Mouse (Mus musculus) mouse embryonic stem cell (cell line): ENCODE measurements around the gene Dcxr.
"Not testable (repeated sequence)": the region's sequence is repeated elsewhere in the genome, so short reads cannot be mapped to it uniquely, and the experiment has no call there.

Experiments used
- in situ Hi-C, 2 experiments: fragments of 300-500 bp; cut with MboI; formaldehyde crosslinking; loops; 1 replicate in 1 of 2; 3 replicates in 1 of 2; pipeline ENCODE4 v1.14.3; 2019 to 2020; ENCODE audit warnings: low sequenced_read_pairs in 2 of 2, low pct_unique_long_range_greater_than_20kb in 1 of 2, mixed read lengths in 1 of 2; ENCODE audit not compliant: unreplicated experiment in 1 of 2

The Dcxr gene

GRCm38 (mm10) chr11:120689365-120689764, 37.7 kb downstream of the Dcxr start:
- in situ Hi-C loops, result no loop called here

DNA sequence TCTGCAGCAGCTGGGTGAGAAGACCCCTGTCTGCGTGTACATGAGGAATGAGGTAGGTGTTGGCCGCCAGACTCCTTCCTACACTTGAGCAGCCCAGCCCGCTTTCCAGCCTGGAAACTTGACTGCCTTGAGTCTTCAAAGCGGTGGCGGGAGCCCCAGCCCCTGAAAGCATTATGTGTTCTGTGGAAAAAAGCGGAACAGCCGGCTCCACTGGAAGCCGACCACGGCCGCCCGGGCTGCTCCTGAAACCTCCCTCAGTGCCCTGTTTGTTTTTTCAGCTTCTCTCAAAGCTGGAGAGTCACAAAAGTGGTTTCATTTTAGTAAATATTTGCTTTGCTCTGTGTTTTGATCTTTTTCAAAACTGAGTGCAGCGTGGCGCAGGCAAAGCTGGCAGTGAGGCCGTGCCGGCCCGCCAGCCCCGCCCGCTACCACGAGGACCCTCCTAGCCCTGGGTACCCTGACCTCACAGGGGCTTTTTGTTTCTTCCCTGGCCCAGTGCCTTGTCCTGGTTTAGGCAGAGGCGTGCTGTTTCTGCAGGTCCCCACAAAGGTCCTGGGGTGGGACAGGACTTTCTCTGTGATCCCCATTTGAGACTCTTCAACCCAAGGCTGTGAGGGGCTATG, 40.3 kb downstream of the Dcxr start:
- in situ Hi-C loops, result no loop called here

GRCm38 (mm10) chr11:120684660-120685059, 42.4 kb downstream of the Dcxr start:
- in situ Hi-C loops, result no loop called here

GRCm38 (mm10) chr11:120684086-120684485, 43.0 kb downstream of the Dcxr start:
- in situ Hi-C loops, result no loop called here

DNA sequence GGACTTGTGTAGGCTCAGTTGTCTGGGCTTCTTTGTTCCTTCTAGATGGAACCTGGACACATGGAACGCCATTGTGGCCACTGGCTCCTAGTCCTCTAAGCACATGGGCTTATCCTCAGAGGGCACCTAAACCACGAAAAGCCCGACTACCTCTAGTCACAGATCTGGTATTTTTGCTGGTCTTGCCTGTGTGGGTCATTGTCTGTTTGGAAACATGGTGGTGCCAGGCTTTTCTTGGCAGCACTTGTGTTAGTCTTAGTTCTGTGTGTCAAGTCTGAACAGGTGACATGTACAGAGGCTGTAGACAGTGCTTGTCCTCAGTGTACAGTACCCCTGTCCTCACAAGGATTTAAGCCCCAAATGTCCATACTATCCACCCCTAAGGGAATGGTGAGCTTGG, 43.5 kb downstream of the Dcxr start:
- in situ Hi-C loops, result no loop called here

- in situ Hi-C loops, result no loop called here
These were observed 44.4 kb downstream of the Dcxr start for GRCm38 (mm10) chr11:120682683-120683082.

- in situ Hi-C loops, result no loop called here
These were observed 47.2 kb downstream of the Dcxr start for GRCm38 (mm10) chr11:120679909-120680308.

GRCm38 (mm10) chr11:120676951-120677350, 50.1 kb downstream of the Dcxr start:
- in situ Hi-C loops, result no loop called here

DNA sequence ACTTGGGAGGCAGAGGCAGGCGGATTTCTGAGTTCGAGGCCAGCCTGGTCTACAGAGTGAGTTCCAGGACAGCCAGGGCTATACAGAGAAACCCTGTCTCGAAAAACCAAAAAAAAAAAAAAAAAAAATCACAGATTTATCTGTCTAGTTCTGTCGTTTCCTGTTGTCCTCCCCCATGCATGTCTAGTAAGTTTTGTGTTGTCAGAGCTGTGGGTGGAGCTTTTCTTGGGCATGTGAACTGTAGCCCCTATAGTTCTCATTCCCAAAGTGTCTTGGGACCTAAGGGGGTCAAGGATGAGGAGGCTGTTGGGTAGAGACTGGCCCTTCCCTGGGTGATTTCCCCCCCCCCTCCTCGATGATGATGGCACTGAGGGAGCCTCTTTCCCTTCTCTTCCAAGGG, 51.2 kb downstream of the Dcxr start:
- in situ Hi-C loops, result not testable (repeated sequence)
